Mouse (Mus musculus): ENCODE results near the gene Pdpn. TPM values are rescaled to one million over a fixed set of nuclear protein-coding genes. Genes with fewer than 3 reads are reported as not detected.
A peak's percentile ranks its signal among the peaks of the same experiment; 100 is the strongest.
"Not testable (repeated sequence)": the region's sequence is repeated elsewhere in the genome, so short reads cannot be mapped to it uniquely, and the experiment has no call there.

Gene Pdpn
- 1.3 and 2.0 TPM in 2 replicates for polyA plus RNA-seq (2012; rRNA removed)

DNA sequence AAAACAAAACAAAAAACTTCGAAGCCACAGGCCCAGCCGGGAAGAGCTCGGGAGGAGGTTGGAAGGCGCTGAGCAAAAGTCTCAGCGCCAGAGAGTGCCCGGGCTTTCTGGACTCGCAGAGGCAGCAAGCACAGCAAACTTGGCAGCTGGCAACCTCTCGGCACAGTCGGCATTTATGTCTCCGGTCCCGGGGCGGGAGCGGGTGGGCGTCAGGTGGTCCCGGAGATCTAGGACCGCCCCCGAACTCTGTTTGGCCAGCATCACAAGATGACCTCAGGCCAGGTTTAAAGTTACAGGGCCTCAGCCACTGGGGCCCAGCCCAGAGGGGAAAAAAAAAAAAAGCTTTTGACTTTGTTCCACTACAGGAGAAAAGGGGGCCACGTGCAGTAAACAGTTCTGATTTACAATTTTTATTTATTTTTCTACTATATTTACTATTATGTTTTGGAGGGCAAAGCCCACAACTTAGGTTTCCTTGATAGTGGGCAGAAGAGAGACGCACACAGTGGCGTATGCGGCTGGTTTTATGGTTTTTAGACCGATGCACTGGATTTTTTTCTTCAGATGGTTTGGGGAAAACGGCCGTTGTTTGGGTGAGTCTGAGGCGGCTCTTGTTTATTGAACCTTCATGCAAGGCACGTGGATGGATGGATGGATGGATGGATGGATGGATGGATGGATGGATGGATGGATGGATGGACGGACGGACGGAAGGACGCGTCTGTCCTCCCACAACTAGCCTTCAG lies at the start of gene Pdpn:
TSS of gene Pdpn (minus strand) at position 240 of the 746 bp plus-strand sequence.
- Histone ChIP-seq H3K4me3 (ENCODE audit: control insufficient read depth, low read depth, low read length) (peak within 1 kb of the TSS; percentile 52), H3K27ac (ENCODE audit: control insufficient read depth, insufficient read depth, low read depth, low read length) (no peak within 1 kb of the TSS), H3K27me3 (ENCODE audit: control insufficient read depth, insufficient read depth, low read length) (no peaks in the 10 kb centered on the region), H3K4me1 (ENCODE audit: control insufficient read depth, insufficient read depth, low read length) (peaks cover 3% of the 10 kb centered on the region), H3K36me3 (ENCODE audit: control insufficient read depth, insufficient read depth, low read length) (no peaks in the 10 kb centered on the region)
- TF ChIP-seq CTCF (IDR thresholded peaks at IDR 0.05; ENCODE audit: control insufficient read depth, insufficient read depth, insufficient replicate concordance, low read depth, low read length), result no peak
- no peak for TF ChIP-seq POLR2A (IDR thresholded peaks at IDR 0.05; ENCODE audit: control insufficient read depth, low read depth, low read length)

GRCm38 (mm10) chr4:143348678-143349077 lies 49.3 kb upstream of the Pdpn start:
- H3K4me3 ChIP-seq (ENCODE audit: control insufficient read depth, low read depth, low read length), result no peak overlapping the region
- no peaks in the 10 kb centered on the region for H3K27me3 ChIP-seq (ENCODE audit: control insufficient read depth, insufficient read depth, low read length)
- no peaks in the 10 kb centered on the region for H3K36me3 ChIP-seq (ENCODE audit: control insufficient read depth, insufficient read depth, low read length)
- H3K4me1 ChIP-seq (ENCODE audit: control insufficient read depth, insufficient read depth, low read length), result peaks cover 10% of the 10 kb centered on the region
- TF ChIP-seq CTCF (IDR thresholded peaks at IDR 0.05; ENCODE audit: control insufficient read depth, insufficient read depth, insufficient replicate concordance, low read depth, low read length) (no peak), POLR2A (IDR thresholded peaks at IDR 0.05; ENCODE audit: control insufficient read depth, low read depth, low read length) (no peak)
- H3K27ac ChIP-seq (ENCODE audit: control insufficient read depth, insufficient read depth, low read depth, low read length), result no peak overlapping the region

DNA sequence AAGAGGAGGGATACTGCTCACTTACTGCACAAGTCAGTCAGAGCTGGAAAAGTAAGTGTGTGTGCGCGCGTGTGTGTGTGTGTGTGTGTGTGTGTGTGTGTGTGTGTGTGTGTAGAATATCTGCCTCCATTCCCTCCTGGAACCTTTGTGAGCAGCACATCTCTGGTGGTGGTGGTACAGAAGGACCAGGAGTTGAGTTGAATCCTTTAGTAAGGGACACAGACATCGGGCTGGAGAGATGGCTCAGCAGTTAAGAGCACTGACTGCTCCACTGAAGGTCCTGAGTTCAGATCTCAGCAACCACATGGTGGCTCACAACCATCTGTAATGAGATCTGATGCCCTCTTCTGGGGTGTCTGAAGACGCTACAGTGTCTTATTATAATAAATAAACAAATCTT lies 46.1 kb upstream of the Pdpn start:
- not testable (repeated sequence) for H3K27me3 ChIP-seq (ENCODE audit: control insufficient read depth, insufficient read depth, low read length); H3K4me3 ChIP-seq (ENCODE audit: control insufficient read depth, low read depth, low read length); H3K27ac ChIP-seq (ENCODE audit: control insufficient read depth, insufficient read depth, low read depth, low read length); H3K36me3 ChIP-seq (ENCODE audit: control insufficient read depth, insufficient read depth, low read length)
- peaks cover 10% of the 10 kb centered on the region for H3K4me1 ChIP-seq (ENCODE audit: control insufficient read depth, insufficient read depth, low read length)

- no peak for TF ChIP-seq CTCF (IDR thresholded peaks at IDR 0.05; ENCODE audit: control insufficient read depth, insufficient read depth, insufficient replicate concordance, low read depth, low read length)
- Histone ChIP-seq H3K27me3 (ENCODE audit: control insufficient read depth, insufficient read depth, low read length) (no peaks in the 10 kb centered on the region), H3K36me3 (ENCODE audit: control insufficient read depth, insufficient read depth, low read length) (no peaks in the 10 kb centered on the region)
These were observed 42.1 kb upstream of the Pdpn start for GRCm38 (mm10) chr4:143341470-143341869.

GRCm38 (mm10) chr4:143339808-143340207 lies 40.4 kb upstream of the Pdpn start:
- H3K36me3 ChIP-seq (ENCODE audit: control insufficient read depth, insufficient read depth, low read length), result no peaks in the 10 kb centered on the region
- H3K27me3 ChIP-seq (ENCODE audit: control insufficient read depth, insufficient read depth, low read length), result no peaks in the 10 kb centered on the region
- H3K27ac ChIP-seq (ENCODE audit: control insufficient read depth, insufficient read depth, low read depth, low read length), result no peak overlapping the region
- no peaks in the 10 kb centered on the region for H3K4me1 ChIP-seq (ENCODE audit: control insufficient read depth, insufficient read depth, low read length)
- H3K4me3 ChIP-seq (ENCODE audit: control insufficient read depth, low read depth, low read length), result no peak overlapping the region
- TF ChIP-seq CTCF (IDR thresholded peaks at IDR 0.05; ENCODE audit: control insufficient read depth, insufficient read depth, insufficient replicate concordance, low read depth, low read length) (no peak), POLR2A (IDR thresholded peaks at IDR 0.05; ENCODE audit: control insufficient read depth, low read depth, low read length) (no peak)

More at GRCm38 (mm10) chr4:143341470-143341869, 42.1 kb upstream of the Pdpn start:
- H3K27ac ChIP-seq (ENCODE audit: control insufficient read depth, insufficient read depth, low read depth, low read length), result no peak overlapping the region
- no peak overlapping the region for H3K4me3 ChIP-seq (ENCODE audit: control insufficient read depth, low read depth, low read length)
- no peaks in the 10 kb centered on the region for H3K4me1 ChIP-seq (ENCODE audit: control insufficient read depth, insufficient read depth, low read length)

DNA sequence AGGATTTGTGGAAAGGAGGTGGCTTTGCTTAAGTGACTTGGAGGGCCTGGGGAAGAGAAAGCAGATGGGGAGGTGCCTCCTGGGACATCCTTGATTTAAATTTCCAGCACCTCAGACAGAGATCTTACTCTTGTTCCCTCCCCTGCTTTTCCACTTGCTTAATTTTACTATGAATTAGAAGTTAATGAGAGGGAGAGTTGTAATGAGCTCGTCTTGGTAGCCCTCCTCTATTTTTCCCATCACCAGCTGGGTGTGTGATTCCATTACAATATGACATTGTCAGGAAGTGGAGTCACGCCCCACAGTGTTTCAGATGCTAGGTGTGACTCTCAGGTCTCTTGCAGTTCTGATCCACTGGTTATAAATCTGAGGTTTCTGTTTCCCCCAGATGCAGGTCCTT lies 36.7 kb upstream of the Pdpn start:
- Histone ChIP-seq H3K4me1 (ENCODE audit: control insufficient read depth, insufficient read depth, low read length) (no peaks in the 10 kb centered on the region), H3K27me3 (ENCODE audit: control insufficient read depth, insufficient read depth, low read length) (no peaks in the 10 kb centered on the region), H3K36me3 (ENCODE audit: control insufficient read depth, insufficient read depth, low read length) (no peaks in the 10 kb centered on the region), H3K4me3 (ENCODE audit: control insufficient read depth, low read depth, low read length) (no peak overlapping the region), H3K27ac (ENCODE audit: control insufficient read depth, insufficient read depth, low read depth, low read length) (no peak overlapping the region)
- TF ChIP-seq CTCF (IDR thresholded peaks at IDR 0.05; ENCODE audit: control insufficient read depth, insufficient read depth, insufficient replicate concordance, low read depth, low read length) (no peak), POLR2A (IDR thresholded peaks at IDR 0.05; ENCODE audit: control insufficient read depth, low read depth, low read length) (no peak)

DNA sequence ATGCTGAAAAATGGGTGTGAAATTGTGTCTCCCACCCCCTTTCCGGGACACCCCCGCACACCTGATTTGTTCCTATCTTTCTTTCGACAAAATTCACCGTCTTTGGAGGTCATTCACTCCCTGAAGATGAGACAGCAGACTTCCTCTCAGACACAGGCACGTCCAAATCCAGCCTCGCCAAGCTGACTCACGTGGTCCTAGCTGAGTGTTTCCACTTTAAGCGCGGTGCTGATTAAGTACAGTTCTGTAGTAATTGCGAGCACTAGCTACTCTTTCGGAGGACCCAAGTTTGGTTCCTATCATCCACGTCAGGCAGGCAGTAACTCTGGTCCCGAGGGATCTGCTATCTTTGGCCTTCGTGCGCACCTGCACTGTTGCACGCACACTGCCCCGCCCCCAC lies 35.6 kb upstream of the Pdpn start:
- TF ChIP-seq CTCF (IDR thresholded peaks at IDR 0.05; ENCODE audit: control insufficient read depth, insufficient read depth, insufficient replicate concordance, low read depth, low read length) (no peak), POLR2A (IDR thresholded peaks at IDR 0.05; ENCODE audit: control insufficient read depth, low read depth, low read length) (no peak)

DNA sequence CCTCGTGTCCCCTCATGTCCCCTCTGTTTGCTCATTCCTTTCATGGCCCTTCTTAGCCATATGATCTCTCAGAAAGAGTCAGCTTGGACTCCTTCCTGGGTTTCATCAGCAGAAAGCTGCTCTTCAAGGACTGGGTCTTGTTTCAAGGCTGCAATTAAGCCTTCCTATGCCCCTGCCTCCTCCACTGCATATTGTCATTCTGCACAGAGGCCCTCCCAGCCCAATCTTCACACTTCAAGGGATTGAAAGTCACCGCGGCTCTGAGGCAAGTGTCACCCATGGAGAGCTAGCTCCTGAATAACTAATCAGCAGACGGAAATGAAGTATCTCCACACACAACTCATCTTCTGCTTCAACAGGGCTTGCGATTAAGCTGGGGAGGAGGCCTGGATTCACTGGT lies 34.8 kb upstream of the Pdpn start:
- Histone ChIP-seq H3K27ac (ENCODE audit: control insufficient read depth, insufficient read depth, low read depth, low read length) (no peak overlapping the region; the same call in 1 of the 2 replicates), H3K36me3 (ENCODE audit: control insufficient read depth, insufficient read depth, low read length) (no peaks in the 10 kb centered on the region), H3K4me3 (ENCODE audit: control insufficient read depth, low read depth, low read length) (no peak overlapping the region), H3K4me1 (ENCODE audit: control insufficient read depth, insufficient read depth, low read length) (no peaks in the 10 kb centered on the region), H3K27me3 (ENCODE audit: control insufficient read depth, insufficient read depth, low read length) (no peaks in the 10 kb centered on the region)
- TF ChIP-seq CTCF (IDR thresholded peaks at IDR 0.05; ENCODE audit: control insufficient read depth, insufficient read depth, insufficient replicate concordance, low read depth, low read length) (no peak), POLR2A (IDR thresholded peaks at IDR 0.05; ENCODE audit: control insufficient read depth, low read depth, low read length) (no peak)

More for the DNA sequence above, 35.6 kb upstream of the Pdpn start:
- Histone ChIP-seq H3K27me3 (ENCODE audit: control insufficient read depth, insufficient read depth, low read length) (no peaks in the 10 kb centered on the region), H3K36me3 (ENCODE audit: control insufficient read depth, insufficient read depth, low read length) (no peaks in the 10 kb centered on the region), H3K27ac (ENCODE audit: control insufficient read depth, insufficient read depth, low read depth, low read length) (no peak overlapping the region), H3K4me1 (ENCODE audit: control insufficient read depth, insufficient read depth, low read length) (no peaks in the 10 kb centered on the region), H3K4me3 (ENCODE audit: control insufficient read depth, low read depth, low read length) (no peak overlapping the region)

Data from testis, adult 2 months (tissue).